Mouse (Mus musculus) heart, postnatal 0 days (tissue): ENCODE results near the gene Foxc2.

Source experiments
- CTCF ChIP-seq: IDR thresholded peaks from 2 replicates; pipeline ENCODE4 v1.5.1; 2016; ENCODE audit warnings: antibody characterized with exemption, control low read depth, low read depth
- EP300 ChIP-seq: IDR thresholded peaks from 2 replicates; pipeline ENCODE4 v1.6.1; 2016; ENCODE audit warnings: antibody characterized with exemption, low read depth

- TF ChIP-seq CTCF, result no peak
- TF ChIP-seq EP300, result no peak
Measured at GRCm38 (mm10) chr8:121119635-121120455, 3.9 kb downstream of the Foxc2 start.
